Comparison of ENCODE assay signal across 9 mouse cellular contexts in the genomic region with DNA sequence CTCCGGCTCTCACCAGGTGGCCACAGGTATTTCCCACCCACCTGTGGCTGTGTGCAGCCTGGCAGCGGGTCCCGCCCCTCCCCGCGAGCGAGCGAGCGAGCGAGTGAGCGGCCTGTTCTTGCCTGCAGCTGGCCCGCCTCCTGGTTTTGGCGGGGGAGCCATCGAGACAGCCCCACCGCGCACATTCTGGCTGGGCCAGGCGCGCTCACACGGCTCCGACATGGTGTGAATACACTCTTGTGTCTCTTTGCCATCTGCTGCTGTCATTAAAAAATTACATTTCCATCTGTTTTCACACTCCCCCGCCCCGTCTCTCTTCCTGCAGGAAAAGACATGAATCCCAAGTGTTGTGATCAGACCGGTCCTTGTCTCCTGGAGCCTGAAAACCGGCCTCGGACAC. TPM values are rescaled to one million over a fixed set of nuclear protein-coding genes. Genes with fewer than 3 reads are reported as not detected.
A peak's percentile ranks its signal among the peaks of the same experiment; 100 is the strongest.
DNase-seq lines count a peak whose midpoint lies in the region; ATAC-seq and TF ChIP-seq lines count a peak whose summit lies in the region.
"Had no signal": no experiment of that assay in that cellular context is flagged by ENCODE, and none has a peak within 500 bp of the region (broad histone marks: within the 10 kb centered on the region; RNA-seq: fewer than 3 reads in every experiment).

No protein-coding gene starts in this region.

- peaks cover 14% of the 10 kb centered on the region for H3K4me1 ChIP-seq in liver, embryonic 12.5 days
- peaks cover 8% of the 10 kb centered on the region for H3K4me1 ChIP-seq in heart, embryonic 13.5 days
- no peaks in the 10 kb centered on the region for H3K4me1 ChIP-seq in thymus, adult 2 months (replicated peaks; ENCODE audit: control insufficient read depth, insufficient read depth, low read length)

- H3K4me3 ChIP-seq in liver, embryonic 12.5 days: no peak overlapping the region
- peak overlapping the region; percentile 8; the same call in 1 of the 2 replicates for H3K4me3 ChIP-seq in heart, embryonic 13.5 days
- no peak overlapping the region for H3K4me3 ChIP-seq in thymus, adult 2 months (ENCODE audit: control insufficient read depth, insufficient read depth, low read length)

- H3K9ac ChIP-seq in liver, embryonic 12.5 days: no peak overlapping the region
- H3K9ac ChIP-seq in heart, embryonic 13.5 days: peak overlapping the region; percentile 69

- no peaks in the 10 kb centered on the region for H3K36me3 ChIP-seq in liver, embryonic 12.5 days
- H3K36me3 ChIP-seq in heart, embryonic 13.5 days: no peaks in the 10 kb centered on the region
- no peaks in the 10 kb centered on the region for H3K36me3 ChIP-seq in thymus, adult 2 months (ENCODE audit: control insufficient read depth, insufficient read depth, low read length)

- 54% methylated on average over 24 of the region's 24 CpGs for WGBS in liver, embryonic 12.5 days (ENCODE audit: insufficient replicate concordance)
- WGBS in heart, embryonic 13.5 days: 28% methylated on average over 24 of the region's 24 CpGs
- WGBS in thymus, adult 2 months: 93% methylated on average over 24 of the region's 24 CpGs

- peaks cover 16% of the 10 kb centered on the region for H3K27me3 ChIP-seq in liver, embryonic 12.5 days (replicated peaks)
- peaks cover 12% of the 10 kb centered on the region; the same call in 1 of the 2 replicates for H3K27me3 ChIP-seq in heart, embryonic 13.5 days (replicated peaks)
- H3K27me3 ChIP-seq in thymus, adult 2 months (ENCODE audit: control insufficient read depth, insufficient read depth, low read length): no peaks in the 10 kb centered on the region
- H3K27me3 ChIP-seq: Patski had no signal

- DNase-seq in liver: no peak
- DNase-seq in cerebellum, postnatal 25 days: peak; percentile 64 to 80
- peak; percentile 74 for DNase-seq in left cerebral cortex, adult 11 months (ENCODE audit: low spot score)
- peak; percentile 90 to 94 for DNase-seq in right cerebral cortex, postnatal 10 days (ENCODE audit: low spot score in 2 of 2)
- no peak for DNase-seq in thymus, adult 2 months
- DNase-seq in retina, postnatal 1 day: no peak

- no peak for ATAC-seq in liver, embryonic 12.5 days
- ATAC-seq in heart, embryonic 13.5 days (ENCODE audit: extremely low read depth, insufficient number of reproducible peaks, low FRiP score, low TSS enrichment): no peak
- ATAC-seq: Patski had no signal

- H3K4me2 ChIP-seq in liver, embryonic 12.5 days: peak overlapping the region; percentile 40
- H3K4me2 ChIP-seq in heart, embryonic 13.5 days: peak overlapping the region; percentile 54

- no peak overlapping the region for H3K27ac ChIP-seq in liver, embryonic 12.5 days
- no peak overlapping the region for H3K27ac ChIP-seq in heart, embryonic 13.5 days (replicated peaks)
- H3K27ac ChIP-seq in thymus, adult 2 months (ENCODE audit: control insufficient read depth, insufficient read depth, low read length): no peak overlapping the region

- H3K9me3 ChIP-seq in liver, embryonic 12.5 days (replicated peaks): peaks cover 7% of the 10 kb centered on the region
- no peaks in the 10 kb centered on the region for H3K9me3 ChIP-seq in heart, embryonic 13.5 days

- no peak for TF ChIP-seq POLR2A in thymus, adult 2 months (IDR thresholded peaks at IDR 0.05; ENCODE audit: control insufficient read depth, extremely low read depth, insufficient read depth, low read length, poor library complexity)

- no peak for TF ChIP-seq CTCF in thymus, adult 2 months (IDR thresholded peaks at IDR 0.05; ENCODE audit: borderline replicate concordance, control insufficient read depth, extremely low read depth, insufficient read depth, low read length, poor library complexity)

RNA-seq across cellular contexts. Expression of a gene that starts 9.5 kb away (rescaled TPM):
- polyA plus RNA-seq in liver, embryonic 12.5 days (2016; fragmentation: Nextera tagmentation; extraction: Ambion mirVana): 77.5 and 81.2 TPM in 2 replicates
- polyA plus RNA-seq in heart, embryonic 13.5 days (2015; fragmentation: Nextera tagmentation; extraction: Ambion mirVana): 79.8 and 80.4 TPM in 2 replicates
- polyA plus RNA-seq in thymus, adult 2 months (2012; rRNA removed): 48.3 and 69.1 TPM in 2 replicates

RNA-seq across cellular contexts. Expression of a gene that starts 48.9 kb away (rescaled TPM):
- polyA plus RNA-seq in liver, embryonic 12.5 days (2016; fragmentation: Nextera tagmentation; extraction: Ambion mirVana): 0.83 and 1.3 TPM in 2 replicates
- polyA plus RNA-seq in heart, embryonic 13.5 days (2015; fragmentation: Nextera tagmentation; extraction: Ambion mirVana): 3.3 and 3.6 TPM in 2 replicates
- 5.6 and 6.1 TPM in 2 replicates for polyA plus RNA-seq in thymus, adult 2 months (2012; rRNA removed)

Comparison
In these comparisons a context has a peak if more than half of its experiments do, and no peak if none do; other contexts are left out.
1. DNase-seq: peak in cerebellum, postnatal 25 days (2 of 2), left cerebral cortex, adult 11 months (single experiment) and right cerebral cortex, postnatal 10 days (2 of 2); none in liver (single experiment), thymus, adult 2 months (single experiment) and retina, postnatal 1 day (single experiment).